Mouse (Mus musculus) 416B (cell line): ENCODE measurements around the gene Tmem184a.

Source experiments
- DNase-seq: peaks from one replicate; pipeline ENCODE4 v3.0.0; 2011; ENCODE audit warnings: low read depth

Gene Tmem184a

GRCm38 (mm10) chr5:139813126-139813490 lies 6.6 kb downstream of the Tmem184a start:
- no peak for DNase-seq

GRCm38 (mm10) chr5:139812398-139813125 lies 7.2 kb downstream of the Tmem184a start:
- DNase-seq, result no peak

- peak; percentile 45 for DNase-seq
Measured at GRCm38 (mm10) chr5:139811677-139812397, 7.9 kb downstream of the Tmem184a start.

GRCm38 (mm10) chr5:139809397-139809796 lies 10.3 kb downstream of the Tmem184a start:
- peak; percentile 67 for DNase-seq

- no peak for DNase-seq
Measured at GRCm38 (mm10) chr5:139805924-139806323, 13.8 kb downstream of the Tmem184a start.

- DNase-seq, result no peak
Measured at GRCm38 (mm10) chr5:139804573-139805111, 15.1 kb downstream of the Tmem184a start.

GRCm38 (mm10) chr5:139804107-139804551 lies 15.6 kb downstream of the Tmem184a start:
- DNase-seq, result peak; percentile 81

GRCm38 (mm10) chr5:139803601-139804102 lies 16.1 kb downstream of the Tmem184a start:
- peak; percentile 42 for DNase-seq

- DNase-seq, result no peak
Measured at GRCm38 (mm10) chr5:139803165-139803564, 16.6 kb downstream of the Tmem184a start.

- DNase-seq, result no peak
Measured at GRCm38 (mm10) chr5:139801880-139802279, 17.8 kb downstream of the Tmem184a start.

GRCm38 (mm10) chr5:139801231-139801630 lies 18.5 kb downstream of the Tmem184a start:
- no peak for DNase-seq

- no peak for DNase-seq
Measured at GRCm38 (mm10) chr5:139799801-139800590, 19.7 kb downstream of the Tmem184a start.

GRCm38 (mm10) chr5:139799041-139799440 lies 20.7 kb downstream of the Tmem184a start:
- no peak for DNase-seq

GRCm38 (mm10) chr5:139798168-139798900 lies 21.4 kb downstream of the Tmem184a start:
- DNase-seq, result no peak

- DNase-seq, result no peak
Measured at GRCm38 (mm10) chr5:139797473-139798167, 22.1 kb downstream of the Tmem184a start.

GRCm38 (mm10) chr5:139796900-139797299 lies 22.8 kb downstream of the Tmem184a start:
- peak; percentile 57 for DNase-seq

- no peak for DNase-seq
Measured at GRCm38 (mm10) chr5:139796001-139796620, 23.6 kb downstream of the Tmem184a start.

- DNase-seq, result peak; percentile 91
Measured at GRCm38 (mm10) chr5:139794938-139795337, 24.8 kb downstream of the Tmem184a start.

- no peak for DNase-seq
Measured at GRCm38 (mm10) chr5:139794137-139794536, 25.6 kb downstream of the Tmem184a start.
